Mouse (Mus musculus) ES-E14 (cell line): ENCODE results near the gene Iqschfp.

ENCODE experiments used
- HCFC1 ChIP-seq: IDR thresholded peaks from 2 replicates; pipeline ENCODE4 v1.6.1; 2012; ENCODE audit warnings: low read length, inconsistent platforms, borderline replicate concordance; ENCODE audit not compliant: insufficient read depth
- MAFK ChIP-seq: IDR thresholded peaks from 2 replicates; pipeline ENCODE4 v1.6.1; 2014; ENCODE audit warnings: mild to moderate bottlenecking, low read depth, low read length, inconsistent platforms; ENCODE audit not compliant: insufficient read depth

GRCm38 (mm10) chr3:68353492-68353891, 461.5 kb downstream of the Iqschfp start:
- no peak for TF ChIP-seq MAFK
- no peak for TF ChIP-seq HCFC1
